Mouse (Mus musculus) lung, adult 10 weeks (tissue): ENCODE results near the gene Ces1d. TPM values are rescaled to one million over a fixed set of nuclear protein-coding genes. Genes with fewer than 3 reads are reported as not detected.

Source experiments
- polyA plus RNA-seq: library from polyadenylated mRNA; stranded (reverse); fragments of 350-450 nt; fragmentation: Illumina TruSeq; extraction: RNeasy Lipid Tissue Mini Kit (QIAGEN cat#74804); gene quantifications from one replicate; pipeline ENCODE4 v1.2.3, GENCODE M21; 2014; ENCODE audit warnings: low read depth, low replicate concordance; ENCODE audit not compliant: insufficient read depth

Ces1d gene
- polyA plus RNA-seq = 506 TPM

GRCm38 (mm10) chr8:93197685-93198525 lies at the start of gene Ces1d:
Gene Ces1d, minus strand, starts transcription at chr8:93197838.

GRCm38 (mm10) chr8:93229446-93229845 lies 31.8 kb upstream of the Ces1d start, which contains the start of gene Ces1e:
Gene Ces1e, minus strand, starts transcription at chr8:93229619.

GRCm38 (mm10) chr8:93131233-93131980 lies 66.2 kb downstream of the Ces1d start, which contains the start of gene Ces1c:
Gene Ces1c, minus strand, starts transcription at chr8:93131283.

Other genes starting within 250 kb of the Ces1d start
- 12.2 TPM for gene Slc6a2, start 237.8 kb downstream of the Ces1d start, polyA plus RNA-seq
- gene Ces1a, start 149.6 kb downstream of the Ces1d start, polyA plus RNA-seq = not detected
- gene Ces1b, start 117.8 kb downstream of the Ces1d start, polyA plus RNA-seq = 0.69 TPM
- gene Ces1c, start 66.6 kb downstream of the Ces1d start, polyA plus RNA-seq = 0.12 TPM
- 7.1 TPM for gene Ces1e, start 31.8 kb upstream of the Ces1d start, polyA plus RNA-seq
- 8.8 TPM for gene Ces1f, start 81.9 kb upstream of the Ces1d start, polyA plus RNA-seq
- gene Ces1g, start 139.5 kb upstream of the Ces1d start, polyA plus RNA-seq = 1.8 TPM
- gene Ces1h, start 181.9 kb upstream of the Ces1d start, polyA plus RNA-seq = 0.12 TPM